Mouse (Mus musculus) thymus, adult 2 months (tissue): ENCODE data around the gene Fgfr2.

Experiments
- CTCF ChIP-seq: fragments of 200-500 bp; IDR thresholded peaks from 2 replicates; pipeline ENCODE4 v1.5.1; 2012; ENCODE audit warnings: mild to moderate bottlenecking, control low read depth, low read length, moderate library complexity, borderline replicate concordance; ENCODE audit not compliant: control insufficient read depth, poor library complexity, insufficient read depth; ENCODE audit errors: extremely low read depth
- POLR2A ChIP-seq: fragments of 200-500 bp; IDR thresholded peaks from 2 replicates; pipeline ENCODE4 v1.6.1; 2012; ENCODE audit warnings: mild to moderate bottlenecking, low read length, control low read depth, moderate library complexity; ENCODE audit not compliant: control insufficient read depth, poor library complexity, insufficient read depth; ENCODE audit errors: extremely low read depth

DNA sequence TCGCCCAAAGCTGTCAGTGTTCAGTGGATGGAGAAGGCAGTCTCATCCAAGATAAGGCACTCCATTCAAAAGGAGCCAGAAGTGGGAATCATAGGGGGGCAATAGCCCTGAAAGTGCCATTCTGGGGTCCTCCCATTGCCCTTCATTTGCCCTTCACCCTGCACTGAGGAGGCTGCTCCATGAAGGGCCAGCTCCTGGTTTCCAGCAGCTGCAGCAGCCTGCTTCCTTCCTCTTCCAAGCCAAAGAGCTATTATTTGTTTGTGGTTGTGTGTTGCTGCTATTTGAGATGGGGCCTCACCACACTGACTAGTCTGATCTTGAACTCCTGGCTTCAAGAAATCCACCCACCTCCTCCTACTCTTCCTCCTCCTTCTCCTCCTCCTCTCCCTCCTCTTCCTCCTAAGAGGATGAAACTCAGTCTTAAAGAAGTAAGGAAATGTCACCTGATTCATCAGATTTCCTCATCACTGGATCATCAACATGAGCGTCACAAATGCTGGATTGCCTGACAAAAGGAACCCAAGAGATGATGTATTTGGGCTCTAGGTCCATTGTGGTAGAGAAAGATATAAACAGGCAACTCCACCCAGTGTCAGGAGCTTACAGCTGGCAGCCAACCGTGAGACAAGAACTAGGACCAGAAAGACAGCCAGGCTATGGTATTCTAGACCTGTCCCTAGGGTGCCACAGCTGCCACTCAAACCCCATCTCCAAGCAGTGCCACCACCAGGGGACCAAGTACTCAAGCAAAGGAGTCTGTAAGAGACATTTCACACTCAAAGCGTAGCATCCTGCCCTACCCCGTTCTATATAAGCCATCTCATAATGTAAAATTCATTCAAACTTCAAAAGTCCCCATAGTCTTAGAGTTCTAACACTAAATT lies 817.4 kb downstream of the Fgfr2 start:
- TF ChIP-seq CTCF (no peak), POLR2A (no peak)
